Mouse (Mus musculus) layer of hippocampus, adult 9-10 months (tissue): Measurements from ENCODE around the gene Rhoa.
"Not testable (repeated sequence)": the region's sequence is repeated elsewhere in the genome, so short reads cannot be mapped to it uniquely, and the experiment has no call there.

Experiments
- DNase-seq: peaks from one replicate; pipeline ENCODE4 v3.0.0; 2022; ENCODE audit warnings: low spot score

Rhoa gene

DNA sequence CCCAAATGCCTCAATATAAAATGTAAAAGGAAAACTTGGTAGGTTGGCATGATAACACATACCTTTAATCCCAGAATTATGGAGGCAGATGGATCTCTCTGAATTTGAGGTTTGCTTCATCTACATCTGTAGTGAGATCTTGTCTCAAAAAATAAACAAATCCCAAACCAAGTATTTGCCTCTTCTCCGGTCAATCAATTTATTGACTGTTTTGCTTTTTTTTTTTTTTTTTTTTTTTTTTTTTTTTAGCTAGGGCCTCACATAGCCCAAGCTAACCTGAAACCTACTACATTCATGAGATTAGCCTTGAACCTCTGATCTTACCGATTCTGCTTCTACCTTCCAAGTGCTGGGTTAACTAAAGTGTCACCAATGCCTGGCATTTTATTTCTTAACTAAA is 16.6 kb upstream of the Rhoa start:
- DNase-seq, result no peak

DNA sequence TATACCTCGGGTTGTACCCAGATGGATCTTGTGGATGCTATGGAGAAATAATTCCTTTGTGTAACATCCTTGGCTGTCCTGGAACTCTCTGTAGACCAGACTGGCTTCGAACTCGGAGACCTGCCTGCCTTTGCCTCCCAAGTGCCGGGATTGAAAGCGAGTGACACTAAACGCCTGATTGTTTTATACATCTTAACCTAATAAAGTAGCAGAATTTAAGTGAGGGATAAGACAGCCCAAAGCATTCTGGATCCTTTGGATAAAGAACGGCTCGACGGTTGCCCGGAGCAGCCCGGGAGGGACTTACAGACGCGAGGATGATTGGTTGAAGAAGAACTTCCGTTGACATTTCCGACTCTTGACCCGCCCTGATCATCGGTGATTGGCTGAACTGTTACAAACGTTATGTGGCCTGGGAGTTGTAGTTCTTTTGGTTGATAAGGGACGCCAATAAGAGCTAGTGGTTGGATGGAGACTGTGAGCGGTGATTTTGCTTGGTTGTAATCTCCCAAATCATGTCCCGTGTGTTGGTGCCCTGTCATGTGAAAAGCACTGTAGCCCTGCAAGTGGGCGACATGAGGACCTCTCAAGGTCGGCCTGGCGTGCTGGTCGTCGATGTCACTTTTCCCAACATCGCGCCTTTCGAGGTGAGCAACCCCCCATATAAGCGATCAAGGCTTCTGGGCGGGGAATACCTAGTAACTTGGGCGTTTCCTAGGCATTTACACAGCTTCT is 15.7 kb upstream of the Rhoa start, which contains the start of gene Nicn1:
TSS of gene Nicn1 (plus strand) at position 414 of the 735 bp plus-strand sequence.
- peak; percentile 97 for DNase-seq

DNA sequence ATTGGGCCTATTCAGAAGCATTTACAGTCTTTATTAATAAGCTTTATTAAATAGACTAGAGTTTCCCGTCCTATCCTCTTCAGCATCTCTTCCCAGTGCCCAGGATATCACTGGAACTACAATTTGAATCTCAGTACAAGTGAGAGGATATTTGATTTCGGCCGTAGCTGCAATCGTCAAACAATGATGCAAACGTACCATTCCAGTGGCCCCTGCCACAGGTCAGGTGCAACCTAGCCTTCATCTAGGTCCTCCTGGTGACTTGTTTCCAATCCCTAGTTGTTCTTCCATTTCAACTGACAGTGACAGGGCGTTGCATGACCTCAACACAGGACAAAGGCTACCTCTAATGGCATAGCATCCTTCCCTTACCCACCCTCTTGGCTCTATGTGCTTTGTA is 15.2 kb upstream of the Rhoa start:
- no peak for DNase-seq

DNA sequence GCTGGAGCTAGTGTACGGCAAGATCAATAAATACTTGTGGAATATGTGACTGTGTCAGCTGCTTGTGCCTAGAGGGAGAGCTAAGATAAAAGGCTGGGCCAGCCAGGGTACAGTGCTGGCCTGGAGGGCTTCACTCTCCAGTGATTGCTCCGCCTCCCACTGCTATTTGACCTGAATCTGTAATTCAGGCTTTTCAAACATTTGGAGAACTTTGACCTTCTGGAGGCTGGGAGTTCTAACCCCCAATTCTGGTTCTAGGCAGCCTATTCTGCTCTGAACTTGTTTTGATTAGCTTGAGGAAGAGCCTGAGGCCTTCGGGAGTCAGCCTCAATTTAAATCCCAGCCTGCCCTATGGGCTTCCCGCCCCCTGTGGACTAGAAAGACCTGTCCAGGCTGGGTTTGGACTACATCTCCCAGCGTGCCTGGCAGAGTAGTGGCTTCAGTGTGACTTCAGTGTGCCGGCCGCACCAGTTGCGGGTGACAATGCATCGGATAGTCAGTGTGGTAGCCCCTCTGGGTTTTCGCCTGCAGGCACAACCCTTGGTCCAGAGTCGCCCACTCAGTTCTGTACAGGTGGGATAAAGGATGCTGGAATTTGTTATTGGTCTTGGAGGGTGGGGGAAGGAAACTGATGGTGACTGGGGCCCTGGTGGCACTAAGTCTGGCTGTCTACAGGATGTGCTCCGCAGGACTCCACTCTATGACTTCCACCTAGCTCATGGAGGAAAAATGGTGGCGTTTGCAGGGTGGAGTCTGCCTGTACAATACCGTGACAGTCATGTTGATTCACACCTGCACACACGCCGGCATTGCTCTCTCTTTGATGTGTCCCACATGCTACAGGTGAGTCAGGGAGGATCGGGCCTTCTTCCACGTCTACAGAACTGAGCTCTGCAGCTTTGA is 9.2 kb upstream of the Rhoa start, which contains the start of gene Amt:
TSS of gene Amt (plus strand) at position 401 of the 903 bp plus-strand sequence.
- no peak for DNase-seq

DNA sequence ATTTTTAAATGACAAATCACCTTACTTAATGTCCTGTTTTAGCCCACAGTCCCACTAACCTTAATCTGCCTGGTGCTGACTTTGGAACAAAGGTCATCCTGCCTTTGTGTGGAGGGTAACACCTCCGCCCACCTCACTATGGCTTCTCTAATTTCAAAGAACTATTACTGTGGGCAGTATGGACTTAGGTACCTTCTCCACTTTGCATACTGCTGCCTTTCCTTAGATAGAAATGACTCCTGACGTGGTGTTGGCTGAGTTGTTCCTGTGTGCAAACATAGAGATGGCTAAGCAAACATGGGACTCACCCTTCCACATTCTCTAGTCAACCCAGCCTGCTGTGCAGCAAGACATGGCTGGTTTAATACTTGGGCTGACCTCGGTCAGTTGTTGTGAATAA is 4.1 kb upstream of the Rhoa start:
- DNase-seq, result no peak

DNA sequence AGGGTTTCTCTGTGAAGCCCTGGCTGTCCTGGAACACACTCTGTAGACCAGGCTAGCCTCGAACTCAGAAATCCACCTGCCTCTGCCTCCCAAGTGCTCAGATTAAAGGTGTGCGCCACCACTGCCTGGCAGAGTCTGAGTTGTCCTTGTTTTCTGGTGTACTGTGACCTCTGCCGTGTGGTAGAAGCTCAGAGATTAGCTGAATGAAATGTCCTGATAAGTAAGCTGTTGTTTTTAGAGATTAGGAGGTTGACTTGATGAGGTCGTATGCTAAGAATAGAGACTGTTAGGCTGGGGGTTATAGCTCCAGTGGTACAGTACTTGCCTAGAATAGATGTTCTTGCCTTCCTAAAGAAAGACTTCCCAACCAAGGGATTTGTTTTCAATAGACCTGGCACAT is 1.2 kb upstream of the Rhoa start:
- no peak for DNase-seq

DNA sequence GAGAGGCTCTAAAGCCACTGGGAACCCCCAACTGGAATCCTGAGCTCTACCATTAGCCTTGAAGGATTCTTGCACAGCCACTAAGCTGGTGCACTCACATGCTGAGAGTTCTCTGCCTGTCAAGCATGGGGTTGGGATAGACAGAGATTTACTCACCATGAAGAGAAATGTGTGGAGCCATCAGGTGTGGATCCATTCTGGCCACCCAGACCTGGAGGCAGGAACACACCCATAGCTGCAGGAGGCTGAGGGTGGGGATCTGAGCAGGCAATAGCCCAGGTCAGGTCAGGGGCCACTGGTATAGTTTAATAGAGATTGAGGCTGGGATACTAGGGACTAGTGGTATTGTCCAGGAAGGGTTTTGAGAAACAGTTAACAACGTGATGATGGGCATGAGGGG is 759 bp upstream of the Rhoa start:
- DNase-seq, result no peak

DNA sequence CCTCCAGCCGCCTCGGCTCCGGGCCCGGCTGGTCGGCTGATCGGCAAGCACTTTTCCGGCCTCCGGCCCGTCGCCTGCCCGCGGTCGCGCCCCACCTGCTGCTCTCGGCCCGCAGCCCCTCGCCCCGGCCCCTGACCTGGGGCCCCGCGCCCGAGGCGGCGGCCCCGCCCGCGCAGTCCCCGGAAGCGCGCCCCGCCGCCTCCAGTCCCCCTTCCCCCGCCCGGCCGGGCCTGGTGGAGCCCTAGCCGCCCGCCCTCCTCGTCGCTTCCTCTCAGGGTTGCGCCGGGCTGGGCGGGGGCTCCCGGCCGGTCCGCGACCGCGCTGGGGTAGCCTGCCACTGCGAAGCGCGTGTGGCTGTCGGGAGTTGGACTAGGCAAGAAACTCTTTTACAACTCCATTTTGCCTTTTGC is 647 bp downstream of the Rhoa start:
- no peak for DNase-seq

DNA sequence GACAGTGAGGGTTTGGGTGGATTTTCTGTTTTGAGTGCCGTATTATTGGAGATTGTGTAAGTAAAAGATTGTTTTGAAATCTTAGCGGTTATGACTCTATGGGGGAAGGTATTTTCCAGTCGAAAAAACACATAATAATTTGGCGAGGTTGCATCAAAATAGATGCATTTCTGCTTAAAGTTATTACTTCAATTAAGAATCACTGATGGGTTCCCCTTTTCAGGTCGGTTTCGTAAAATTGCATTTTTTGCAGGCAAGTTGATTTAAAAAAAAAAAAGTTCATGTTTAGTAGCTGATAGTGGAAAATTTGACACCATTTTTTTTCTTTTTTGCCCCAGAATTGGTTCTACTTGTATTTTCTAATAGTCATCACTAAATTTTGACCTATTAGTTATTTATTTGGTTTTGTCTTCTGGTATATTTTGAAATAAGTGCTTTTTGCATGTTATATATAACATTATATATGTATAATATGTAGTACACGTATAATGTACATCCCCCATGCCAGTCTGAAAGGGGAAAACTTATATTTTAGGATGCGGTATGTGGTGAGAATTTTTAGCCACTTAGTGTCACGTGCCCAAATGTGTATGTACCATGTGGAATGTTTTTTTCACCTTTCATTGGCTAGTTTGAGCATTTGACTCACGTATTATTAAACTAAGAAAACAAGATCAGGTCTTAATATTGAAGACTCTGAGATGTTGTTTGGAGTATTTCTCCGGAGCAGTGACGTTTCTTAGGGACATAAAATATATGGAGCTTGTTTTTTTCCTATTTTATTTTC is 1.3 kb downstream of the Rhoa start:
- no peak for DNase-seq

DNA sequence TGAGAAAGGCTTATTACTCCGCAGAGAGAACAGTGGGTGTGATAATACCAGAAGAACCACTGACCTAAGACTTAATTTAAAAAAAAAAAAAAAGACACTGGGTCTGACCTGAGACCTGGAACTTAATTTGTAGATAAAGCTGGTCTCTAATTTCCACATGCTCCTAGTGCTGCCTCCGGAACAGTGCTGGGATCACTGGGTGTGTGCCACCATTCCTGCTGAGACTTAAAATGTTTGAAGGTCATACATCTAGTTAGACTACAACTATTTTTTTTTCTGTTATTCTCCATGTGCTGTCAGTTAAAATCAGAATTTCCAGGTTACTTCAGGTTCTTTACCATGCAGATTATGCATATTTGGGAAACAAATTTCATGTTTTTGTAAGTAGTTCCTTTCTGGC is 2.2 kb downstream of the Rhoa start:
- DNase-seq, result no peak

DNA sequence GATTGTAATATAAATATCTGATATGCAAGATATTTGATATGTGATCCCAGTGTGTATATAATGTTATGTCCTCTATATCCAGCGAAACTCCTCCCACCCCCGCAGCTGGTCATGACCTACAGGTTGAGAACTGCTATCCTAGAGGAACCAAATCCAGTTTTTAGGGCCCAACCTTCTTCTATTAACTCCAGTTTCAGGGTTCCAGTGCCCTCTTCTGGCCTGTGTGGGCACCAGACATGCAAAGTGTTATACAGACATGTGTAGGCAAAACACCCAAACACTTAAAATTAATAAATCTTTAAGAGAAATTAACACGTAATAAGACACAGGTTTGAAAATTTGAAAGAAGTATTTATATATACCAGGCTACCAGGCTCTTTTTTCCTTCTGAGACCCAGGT is 11.6 kb downstream of the Rhoa start:
- DNase-seq, result no peak

DNA sequence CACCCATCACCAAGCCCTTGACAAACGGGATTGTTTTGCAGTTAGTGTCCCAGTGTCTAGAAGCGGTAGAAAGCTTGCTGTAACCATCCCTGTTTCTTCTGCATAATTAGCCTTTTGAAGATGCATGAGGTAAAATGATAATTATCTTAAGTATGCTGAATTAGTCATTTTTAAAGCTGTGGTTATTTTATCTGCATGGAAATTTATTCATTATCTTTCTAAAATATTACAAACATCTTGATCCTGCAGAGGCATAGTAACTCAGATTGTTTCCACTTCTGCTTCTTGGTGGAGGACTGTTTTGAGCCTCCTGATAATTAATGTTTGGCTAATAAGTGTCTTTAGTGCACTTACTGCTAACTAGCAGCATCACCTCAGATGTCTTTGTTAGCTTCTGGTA is 12.5 kb downstream of the Rhoa start:
- no peak for DNase-seq

DNA sequence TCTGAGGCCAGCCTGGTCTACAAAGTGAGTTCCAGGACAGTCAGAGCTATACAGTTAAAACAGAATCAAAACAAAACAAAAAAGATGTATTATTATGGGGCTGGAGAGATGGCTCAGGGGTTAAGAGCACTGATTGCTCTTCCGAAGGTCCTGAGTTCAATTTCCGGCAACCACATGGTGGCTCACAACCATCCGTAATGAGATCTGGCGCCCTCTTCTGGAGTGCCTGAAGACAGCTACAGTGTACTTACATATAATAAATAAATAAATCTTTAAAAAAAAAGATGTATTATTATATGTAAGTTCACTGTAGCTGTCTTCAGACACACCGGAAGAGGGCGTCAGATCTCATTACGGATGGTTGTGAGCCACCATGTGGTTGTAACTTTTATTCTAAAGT is 16.1 kb downstream of the Rhoa start:
- DNase-seq, result not testable (repeated sequence)

DNA sequence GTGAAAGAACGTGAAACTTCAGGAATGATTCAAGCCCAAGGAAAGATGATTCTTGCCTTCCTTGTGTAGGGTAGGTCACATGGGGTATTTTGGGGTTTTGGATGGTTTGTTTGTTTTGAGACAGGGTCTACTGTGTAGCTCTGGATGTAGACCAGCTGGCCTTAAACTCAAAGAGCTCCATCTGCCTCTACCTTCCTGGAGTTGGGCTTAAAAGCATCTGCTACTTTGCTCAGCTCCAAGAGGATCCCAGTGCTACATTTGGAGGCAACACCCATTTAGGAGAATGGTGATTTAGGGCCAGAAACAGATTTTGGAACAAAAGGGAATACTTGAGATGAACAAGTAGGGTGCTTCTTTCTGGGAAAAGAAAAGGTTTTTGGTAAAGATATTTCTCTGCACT is 18.9 kb downstream of the Rhoa start:
- no peak for DNase-seq

DNA sequence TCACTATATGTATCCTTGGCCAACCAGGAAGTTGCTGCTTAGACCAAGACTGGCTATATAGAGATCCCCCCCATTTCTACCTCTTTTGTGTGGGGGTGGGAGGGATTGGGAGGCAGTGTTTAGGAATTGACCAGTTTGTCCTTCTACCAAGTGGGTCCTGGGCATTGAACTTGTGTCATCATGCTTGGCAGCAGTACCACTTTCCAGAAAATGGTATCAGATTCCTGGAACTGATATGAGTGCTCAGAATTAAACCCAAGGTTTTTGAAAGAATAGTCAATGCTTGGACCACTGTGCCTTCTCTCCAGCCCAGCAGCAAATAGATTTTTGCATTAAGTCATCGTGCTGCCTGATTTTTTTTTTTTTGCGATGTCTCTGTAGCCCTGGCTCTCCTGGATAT is 19.9 kb downstream of the Rhoa start:
- DNase-seq, result no peak

DNA sequence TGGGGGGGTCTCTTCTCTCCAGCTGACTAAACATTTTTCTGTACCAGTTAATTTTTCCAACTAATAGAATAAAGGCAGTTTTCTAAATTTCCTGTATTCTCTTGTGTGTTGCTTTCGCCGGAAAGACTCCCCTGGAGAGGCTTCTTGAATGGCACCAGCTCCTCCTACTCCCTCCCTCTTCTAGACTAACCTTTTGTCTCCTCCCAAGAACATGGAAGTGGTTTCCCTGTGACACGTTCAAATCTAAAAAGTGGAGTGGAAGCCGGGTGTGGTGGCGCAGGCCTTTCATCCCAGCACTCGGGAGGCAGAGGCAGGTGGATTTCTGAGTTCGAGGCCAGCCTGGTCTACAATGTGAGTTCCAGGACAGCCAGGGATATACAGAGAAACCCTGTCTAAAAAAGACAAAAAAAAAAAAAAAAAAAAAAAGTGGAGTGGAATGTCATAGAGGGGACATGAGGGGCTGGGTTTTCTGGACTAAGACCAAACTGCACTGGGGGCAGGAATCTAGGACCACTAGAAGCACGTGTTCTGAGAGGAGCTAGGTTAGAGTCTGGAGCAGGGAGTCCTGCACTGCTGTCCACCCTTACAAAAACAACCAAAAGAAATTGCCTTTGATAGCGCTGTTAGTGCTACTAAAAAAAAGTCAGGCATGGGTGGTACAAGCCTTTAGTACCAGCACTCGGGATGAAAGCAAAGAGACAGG is 32.1 kb downstream of the Rhoa start:
- DNase-seq, result no peak

DNA sequence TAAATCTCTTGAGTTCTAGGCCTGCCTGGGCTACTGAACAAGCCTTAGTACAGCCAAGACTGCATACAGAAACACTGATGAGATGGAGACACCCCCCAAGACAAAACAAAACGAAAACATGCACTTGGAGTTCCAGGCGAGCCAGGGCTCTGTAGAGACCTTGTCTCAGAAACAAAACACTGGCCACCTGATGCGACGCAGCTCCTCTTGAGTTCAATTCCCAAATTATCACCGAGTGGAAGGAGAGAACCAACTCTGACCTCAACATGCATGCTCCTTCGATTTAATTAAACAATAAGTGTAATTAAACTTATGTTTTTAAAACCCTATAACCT is 32.6 kb downstream of the Rhoa start:
- no peak for DNase-seq

DNA sequence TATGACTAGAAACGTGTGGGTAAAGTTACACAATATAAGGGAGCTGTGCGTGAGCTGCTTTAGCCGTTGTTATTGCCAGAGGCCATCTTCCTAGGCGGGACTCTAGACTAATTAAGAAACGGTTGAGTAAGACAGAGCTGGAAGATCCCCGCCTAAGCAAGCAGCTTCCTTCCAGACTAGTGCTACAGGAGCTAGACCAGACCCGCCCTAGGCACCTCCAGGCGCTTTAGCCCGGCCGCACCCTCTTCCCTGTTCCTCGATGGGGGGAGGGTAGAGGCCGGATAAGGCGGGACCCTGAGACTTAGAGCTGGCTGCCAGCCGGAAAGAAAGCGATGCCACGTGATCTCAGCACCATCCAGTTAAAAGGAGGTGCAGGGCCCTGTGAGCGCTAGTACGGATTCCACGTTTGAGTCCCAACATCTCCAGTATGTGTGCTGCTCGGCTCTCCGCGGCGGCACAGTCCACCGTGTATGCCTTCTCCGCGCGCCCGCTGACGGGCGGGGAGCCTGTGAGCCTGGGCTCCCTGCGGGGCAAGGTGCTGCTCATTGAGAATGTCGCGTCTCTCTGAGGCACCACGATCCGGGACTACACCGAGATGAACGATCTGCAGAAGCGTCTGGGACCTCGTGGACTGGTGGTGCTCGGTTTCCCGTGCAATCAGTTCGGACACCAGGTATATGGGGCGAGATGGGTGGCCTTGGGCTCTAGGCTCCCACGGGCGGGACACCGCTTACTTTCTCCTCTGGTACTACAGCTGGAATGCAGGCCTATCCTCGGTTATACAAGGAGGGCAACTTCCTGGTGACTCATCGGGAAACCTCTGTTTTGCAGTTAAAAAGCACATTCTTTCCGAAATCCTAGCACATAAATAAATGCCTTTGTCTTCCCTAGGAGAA is 33.2 kb downstream of the Rhoa start, which contains the start of gene Gpx1:
TSS of gene Gpx1 (plus strand) at position 18 of the 896 bp plus-strand sequence.
- peak; percentile 72 for DNase-seq

DNA sequence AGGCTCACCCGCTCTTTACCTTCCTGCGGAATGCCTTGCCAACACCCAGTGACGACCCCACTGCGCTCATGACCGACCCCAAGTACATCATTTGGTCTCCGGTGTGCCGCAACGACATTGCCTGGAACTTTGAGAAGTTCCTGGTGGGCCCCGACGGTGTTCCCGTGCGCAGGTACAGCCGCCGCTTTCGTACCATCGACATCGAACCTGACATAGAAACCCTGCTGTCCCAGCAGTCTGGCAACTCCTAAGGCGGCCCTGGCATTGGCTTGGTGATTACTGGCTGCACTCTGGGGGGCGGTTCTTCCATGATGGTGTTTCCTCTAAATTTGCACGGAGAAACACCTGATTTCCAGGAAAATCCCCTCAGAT is 33.9 kb downstream of the Rhoa start:
- no peak for DNase-seq

DNA sequence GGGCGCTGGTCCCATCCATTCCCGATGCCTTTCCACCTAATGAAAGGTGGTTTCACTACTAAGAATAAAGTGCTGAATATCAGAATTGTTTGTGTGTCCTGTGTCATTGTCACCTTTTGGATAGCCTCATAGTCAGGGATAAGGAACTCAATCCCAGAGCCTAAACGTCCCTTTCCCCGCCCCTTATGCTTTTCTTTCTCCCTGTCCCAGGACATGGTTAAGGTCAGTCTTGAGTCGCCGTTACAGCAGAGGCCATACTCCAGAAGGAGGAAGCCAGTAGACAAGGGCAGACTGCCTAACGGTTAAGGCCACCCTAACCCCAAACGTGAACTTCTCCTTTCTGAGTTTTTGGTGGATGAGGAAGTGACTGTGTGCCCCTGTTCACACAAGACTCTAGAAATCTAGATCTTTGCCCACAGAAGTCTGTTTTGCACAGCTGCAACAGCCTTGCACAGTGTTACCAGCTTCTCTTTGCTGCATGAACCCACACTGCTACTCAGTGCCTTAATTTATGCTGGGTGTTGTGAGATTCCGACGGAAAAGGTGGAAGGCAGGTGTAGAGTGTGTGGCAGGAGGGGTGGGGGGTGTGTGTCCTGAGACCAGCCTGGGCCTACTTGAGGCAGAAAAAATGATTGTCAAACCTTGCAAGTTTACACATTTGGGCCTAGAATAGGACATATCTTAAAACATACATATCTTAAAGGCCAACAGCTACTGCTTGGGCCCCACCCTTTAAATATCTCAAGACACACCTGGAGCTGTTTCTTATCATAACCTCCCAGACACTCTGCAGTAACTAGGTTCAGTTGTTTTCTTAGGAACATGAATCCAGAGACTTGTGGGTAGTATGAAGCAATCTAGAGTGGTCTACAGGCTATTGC is 34.6 kb downstream of the Rhoa start:
- no peak for DNase-seq
